Mouse (Mus musculus) heart, embryonic 16.5 days (tissue): ENCODE data around the gene Mob3c. TPM values are rescaled to one million over a fixed set of nuclear protein-coding genes. Genes with fewer than 3 reads are reported as not detected.

Source experiments
- ATAC-seq: fragments of 200-750 bp; cut with Nextera tagmentation; replicated peaks from 2 replicates; pipeline ENCODE4 v1.8.0; 2017; ENCODE audit warnings: moderate number of reproducible peaks; ENCODE audit not compliant: insufficient read depth, low FRiP score; ENCODE audit errors: extremely low read depth
- H3K27ac ChIP-seq: fragments of 300-500 bp; sonication (generic); 2 replicates; pipeline ENCODE4 v1.5.1; 2014; ENCODE audit warnings: mild to moderate bottlenecking, low read length, control low read depth, moderate library complexity
- H3K27me3 ChIP-seq: fragments of 300-500 bp; sonication (generic); 2 replicates; pipeline ENCODE4 v1.6.1; 2014; ENCODE audit warnings: low read length, mixed read lengths; ENCODE audit not compliant: control insufficient read depth, insufficient read depth
- H3K36me3 ChIP-seq: fragments of 300-500 bp; sonication (generic); 2 replicates; pipeline ENCODE4 v1.6.1; 2014; ENCODE audit not compliant: control insufficient read depth, insufficient read depth
- H3K4me1 ChIP-seq: fragments of 300-500 bp; sonication (generic); 2 replicates; pipeline ENCODE4 v1.6.1; 2014; ENCODE audit warnings: low read length, mixed read lengths; ENCODE audit not compliant: control insufficient read depth, insufficient read depth
- H3K4me2 ChIP-seq: fragments of 300-500 bp; sonication (generic); 2 replicates; pipeline ENCODE4 v1.6.1; 2014; ENCODE audit warnings: low read depth, mild to moderate bottlenecking, control low read depth, low read length
- H3K4me3 ChIP-seq: fragments of 300-500 bp; sonication (generic); 2 replicates; pipeline ENCODE4 v1.5.1; 2014; ENCODE audit warnings: mild to moderate bottlenecking, control low read depth, low read length
- H3K9ac ChIP-seq: fragments of 300-500 bp; sonication (generic); 2 replicates; pipeline ENCODE4 v1.6.1; 2014; ENCODE audit warnings: low read length, control low read depth
- H3K9me3 ChIP-seq: fragments of 300-500 bp; sonication (generic); replicated peaks from 2 replicates; pipeline ENCODE4 v1.6.1; 2016; ENCODE audit warnings: low read length; ENCODE audit not compliant: control insufficient read depth
- WGBS: fragments of 180-500 bp; shearing (Covaris S2); extraction: QIAGEN DNeasy Blood & Tissue Kit; methylation state at CpG from one replicate; pipeline ENCODE4 v1.1.7; 2014; 5-methylcytosine and 5-hydroxymethylcytosine counted together
- polyA plus RNA-seq: library from polyadenylated mRNA; unstranded; fragments of >200 nt; fragmentation: Nextera tagmentation; extraction: Ambion mirVana; gene quantifications from 2 replicates; pipeline ENCODE4 v1.2.1, GENCODE M21; 2015

Mob3c gene
- polyA plus RNA-seq, 1 experiment from 2014 or later: 9.2 TPM

DNA sequence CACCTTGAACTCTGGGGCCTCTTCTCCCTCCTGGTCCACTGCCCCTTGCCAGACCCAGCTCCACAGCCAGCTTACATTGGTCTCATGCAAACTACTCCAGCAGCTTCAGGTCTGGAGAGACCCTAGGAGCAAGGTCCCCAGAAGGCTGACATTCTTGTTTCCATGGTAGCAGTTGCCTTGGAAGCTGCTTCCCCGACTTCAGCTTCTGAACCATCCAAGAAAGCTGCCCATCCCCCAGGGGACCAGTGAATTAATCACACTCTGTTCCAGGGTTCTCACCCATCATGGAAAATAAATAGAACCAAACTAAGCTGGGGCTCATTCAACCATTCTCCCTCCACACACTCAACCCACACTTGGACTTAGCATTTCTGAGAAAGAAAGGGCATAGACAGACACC lies 53.3 kb downstream of the Mob3c start:
- no peak for ATAC-seq
- Histone ChIP-seq H3K4me1 (peaks cover 5% of the 10 kb centered on the region; the same call in 1 of the 2 replicates), H3K9me3 (no peaks in the 10 kb centered on the region), H3K4me3 (no peak overlapping the region), H3K4me2 (no peak overlapping the region), H3K27ac (no peak overlapping the region), H3K36me3 (no peaks in the 10 kb centered on the region), H3K9ac (no peak overlapping the region), H3K27me3 (no peaks in the 10 kb centered on the region)
- WGBS: 30% methylated on average over 1 of the region's 1 CpGs

DNA sequence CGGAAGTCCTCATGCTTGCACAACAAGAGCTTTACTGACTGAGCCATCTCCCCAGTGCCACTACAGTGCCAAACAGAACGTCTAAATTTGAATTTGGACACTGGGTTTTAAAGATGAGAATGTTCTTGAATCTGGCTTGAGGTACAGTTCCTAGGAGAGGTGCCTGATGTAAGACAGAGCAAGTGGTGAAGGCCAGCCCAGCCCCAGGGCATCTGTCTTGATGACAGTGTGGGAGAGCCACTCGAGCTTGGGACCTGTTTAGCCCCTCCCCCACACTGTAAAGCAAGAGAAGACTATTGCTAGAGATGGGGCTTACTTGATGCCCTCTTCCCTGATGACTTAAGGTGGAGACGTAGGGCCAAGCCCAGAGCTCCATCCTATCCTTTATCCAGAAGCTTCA lies 54.3 kb downstream of the Mob3c start:
- 55% methylated on average over 4 of the region's 4 CpGs for WGBS
- H3K4me1 ChIP-seq: peaks cover 5% of the 10 kb centered on the region; the same call in 1 of the 2 replicates

DNA sequence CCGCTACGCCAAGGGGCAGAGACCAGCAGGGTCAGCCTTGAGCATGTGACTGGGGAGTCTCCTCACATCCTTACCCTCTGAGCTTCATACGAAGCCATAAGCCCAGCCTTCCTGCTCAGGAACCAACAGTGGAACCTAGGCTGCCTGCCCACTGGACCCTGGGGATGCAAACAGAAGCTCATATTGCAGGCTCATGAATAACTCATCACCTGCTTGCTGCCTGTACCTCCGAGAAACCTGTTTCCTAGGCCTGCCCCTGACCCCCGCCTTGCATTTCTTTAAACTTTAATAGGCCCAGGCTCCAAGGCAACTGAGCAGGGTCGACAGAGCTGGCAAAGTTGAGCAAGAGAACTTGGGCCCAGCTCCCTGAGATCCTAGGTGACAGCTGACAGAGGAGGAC lies 56.1 kb downstream of the Mob3c start, which contains the start of gene Kncn:
TSS of gene Kncn (plus strand) at position 379 of the 400 bp plus-strand sequence.
- WGBS: 68% methylated on average over 6 of the region's 6 CpGs
- no peaks in the 10 kb centered on the region for H3K4me1 ChIP-seq
- no peak within 1 kb of the TSS for H3K4me2 ChIP-seq
- no peak within 1 kb of the TSS for H3K9ac ChIP-seq
- no peaks in the 10 kb centered on the region for H3K36me3 ChIP-seq
- H3K9me3 ChIP-seq: no peaks in the 10 kb centered on the region
- peaks cover 7% of the 10 kb centered on the region; the same call in 1 of the 2 replicates for H3K27me3 ChIP-seq
- no peak within 1 kb of the TSS for H3K27ac ChIP-seq
- ATAC-seq: no peak
- no peak within 1 kb of the TSS for H3K4me3 ChIP-seq

More for the DNA sequence above, 54.3 kb downstream of the Mob3c start:
- H3K27me3 ChIP-seq: no peaks in the 10 kb centered on the region
- no peak overlapping the region for H3K4me3 ChIP-seq
- H3K36me3 ChIP-seq: no peaks in the 10 kb centered on the region
- no peak for ATAC-seq
- no peak overlapping the region for H3K9ac ChIP-seq
- no peak overlapping the region for H3K4me2 ChIP-seq
- H3K9me3 ChIP-seq: no peaks in the 10 kb centered on the region
- H3K27ac ChIP-seq: no peak overlapping the region

Other genes with a start within 250 kb of the Mob3c start
- gene Cyp4a32, start 227.1 kb upstream of the Mob3c start, polyA plus RNA-seq: not detected in 2 replicates
- 4.0 and 6.4 TPM in 2 replicates for gene Cyp4b1, start 180.4 kb upstream of the Mob3c start, polyA plus RNA-seq
- 23.6 and 25.1 TPM in 2 replicates for gene Efcab14, start 90.3 kb upstream of the Mob3c start, polyA plus RNA-seq
- gene Tex38, start 47.1 kb upstream of the Mob3c start, polyA plus RNA-seq: 0.19 TPM in 1 of 2 replicates, not detected in the other
- 65.5 and 69.9 TPM in 2 replicates for gene Atpaf1, start 43.3 kb upstream of the Mob3c start, polyA plus RNA-seq
- 22.7 and 24.7 TPM in 2 replicates for gene Mknk1, start 11.1 kb downstream of the Mob3c start, polyA plus RNA-seq
- gene Kncn, start 56.3 kb downstream of the Mob3c start, polyA plus RNA-seq: not detected in 2 replicates
- gene 6430628N08Rik, start 62.6 kb downstream of the Mob3c start, polyA plus RNA-seq: not detected in 2 replicates
- gene Dmbx1, start 111.8 kb downstream of the Mob3c start, polyA plus RNA-seq: 0.06 TPM in 1 of 2 replicates, not detected in the other
- 2.1 and 2.7 TPM in 2 replicates for gene Faah, start 189.8 kb downstream of the Mob3c start, polyA plus RNA-seq
- 32.4 and 33.6 TPM in 2 replicates for gene Nsun4, start 225.8 kb downstream of the Mob3c start, polyA plus RNA-seq
- gene Uqcrh, start 247.0 kb downstream of the Mob3c start, polyA plus RNA-seq: 1,257 and 1,258 TPM in 2 replicates
- 53.8 and 55.3 TPM in 2 replicates for gene Lrrc41, start 247.2 kb downstream of the Mob3c start, polyA plus RNA-seq